Mouse (Mus musculus): ENCODE data around the gene Baz2b.

- TF ChIP-seq CTCF (conservative IDR thresholded peaks at IDR 0.05; ENCODE audit: insufficient read depth, insufficient read length, low read depth, low read length) (no peak), POLR2A (IDR thresholded peaks at IDR 0.05; ENCODE audit: low read depth, low read length) (no peak)
These were observed 164.7 kb downstream of the Baz2b start for GRCm38 (mm10) chr2:60044988-60045387.
